Mouse (Mus musculus) stomach, postnatal 0 days (tissue): ENCODE data around the gene Sohlh1.

ENCODE experiments used
- CTCF ChIP-seq: IDR thresholded peaks from 2 replicates; pipeline ENCODE4 v1.5.1; 2016; ENCODE audit warnings: antibody characterized with exemption, low read depth, mild to moderate bottlenecking, moderate library complexity
- EP300 ChIP-seq: optimal IDR thresholded peaks from 2 replicates; pipeline ENCODE3; 2016; ENCODE audit warnings: antibody characterized with exemption

DNA sequence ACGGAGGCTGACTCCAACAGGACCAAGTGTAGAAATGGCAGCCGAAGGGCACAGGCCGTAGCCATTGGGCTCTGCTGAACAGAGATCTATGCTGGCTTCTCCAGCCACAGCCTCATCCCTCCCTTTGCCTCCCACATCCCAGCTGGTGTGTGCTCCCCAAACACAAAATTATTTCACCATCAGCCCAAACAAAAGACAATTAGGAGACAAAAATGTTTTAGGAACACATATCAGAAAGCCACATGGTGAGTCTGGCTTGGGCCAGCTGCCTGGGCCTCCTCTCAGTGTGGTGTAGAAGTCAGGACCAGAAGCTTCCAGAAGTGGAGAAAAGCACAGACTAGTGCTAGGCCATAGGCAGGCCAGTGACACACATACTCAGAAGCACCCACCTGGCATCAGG lies 3.0 kb downstream of the Sohlh1 start:
- TF ChIP-seq CTCF (no peak), EP300 (no peak)
